Comparison of ENCODE assay signal across 23 mouse cellular contexts in the genomic region with DNA sequence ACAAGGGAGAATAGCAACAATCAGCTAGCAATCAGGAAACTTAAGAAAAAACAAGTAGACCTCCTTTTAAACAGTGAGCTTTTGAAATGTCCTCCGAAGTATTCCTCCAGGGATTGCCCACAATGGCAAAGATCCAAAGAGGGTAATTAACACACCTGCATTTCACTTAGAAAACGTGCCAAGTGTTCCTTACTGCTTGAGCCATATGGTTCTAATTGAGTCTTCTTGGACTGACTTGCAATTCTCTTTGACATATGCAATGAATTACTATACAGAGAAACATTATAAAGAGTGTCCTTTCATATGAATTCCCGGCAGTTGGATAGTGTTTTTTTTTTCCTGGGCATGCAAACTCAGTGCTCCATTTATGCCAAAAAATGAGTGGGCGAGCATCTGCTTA.
A peak's percentile ranks its signal among the peaks of the same experiment; 100 is the strongest.
DNase-seq lines count a peak whose midpoint lies in the region; ATAC-seq and TF ChIP-seq lines count a peak whose summit lies in the region.
"Had no signal": no experiment of that assay in that cellular context is flagged by ENCODE, and none has a peak within 500 bp of the region (broad histone marks: within the 10 kb centered on the region; RNA-seq: fewer than 3 reads in every experiment).

No protein-coding gene starts in this region.

- no peaks in the 10 kb centered on the region for H3K36me3 ChIP-seq in forebrain, embryonic 14.5 days (ENCODE audit: control insufficient read depth, insufficient read depth, low read length)
- H3K36me3 ChIP-seq in forebrain, embryonic 10.5 days (replicated peaks) = no peaks in the 10 kb centered on the region
- H3K36me3 ChIP-seq: hindbrain, embryonic 15.5 days; kidney, embryonic 15.5 days had no signal

- WGBS in forebrain, embryonic 14.5 days = 42% methylated on average over 4 of the region's 4 CpGs
- 71% methylated on average over 4 of the region's 4 CpGs for WGBS in forebrain, embryonic 10.5 days

- no peaks in the 10 kb centered on the region for H3K4me1 ChIP-seq in forebrain, embryonic 14.5 days (ENCODE audit: control insufficient read depth, insufficient read depth, low read length)
- peaks cover 8% of the 10 kb centered on the region; the same call in 1 of the 2 replicates for H3K4me1 ChIP-seq in forebrain, embryonic 10.5 days
- H3K4me1 ChIP-seq in embryonic fibroblast, embryonic 13.5 days (ENCODE audit: control insufficient read depth, insufficient read depth, low read length) = no peaks in the 10 kb centered on the region
- H3K4me1 ChIP-seq: hindbrain, embryonic 15.5 days; kidney, embryonic 15.5 days had no signal

- no peaks in the 10 kb centered on the region for H3K27me3 ChIP-seq in forebrain, embryonic 14.5 days (replicated peaks; ENCODE audit: control insufficient read depth, insufficient read depth, low read length)
- peaks cover 42% of the 10 kb centered on the region for H3K27me3 ChIP-seq in forebrain, embryonic 10.5 days (ENCODE audit: poor library complexity, severe bottlenecking)
- H3K27me3 ChIP-seq: hindbrain, embryonic 15.5 days; kidney, embryonic 15.5 days had no signal

- peak; percentile 42 for DNase-seq in forebrain, embryonic 14.5 days (ENCODE audit: low spot score)
- no peak for DNase-seq in forebrain, embryonic 10.5 days (ENCODE audit: extremely low spot score, low spot score)
- DNase-seq in 3T3-L1 (ENCODE audit: low read depth, low spot score) = peak; percentile 1
- DNase-seq in NIH3T3 (ENCODE audit: low read depth) = peak; percentile 2
- no peak for DNase-seq in right cerebral cortex, postnatal 4 days
- DNase-seq in layer of hippocampus, postnatal 10 days (ENCODE audit: low spot score in 2 of 2) = no peak
- no peak for DNase-seq in heart, adult 8-10 months (ENCODE audit: low spot score)
- DNase-seq: adrenal gland, postnatal 14 days; cerebellum, adult 11 months; forebrain, postnatal 0 days; heart, postnatal 10 days; liver, postnatal 0 days; lung, postnatal 10 days; right cerebral cortex, postnatal 14 days; thymus, postnatal 4 days had no signal

- H3K9me3 ChIP-seq in forebrain, embryonic 14.5 days (replicated peaks; ENCODE audit: control insufficient read depth, low read length) = no peaks in the 10 kb centered on the region
- no peaks in the 10 kb centered on the region for H3K9me3 ChIP-seq in forebrain, embryonic 10.5 days
- H3K9me3 ChIP-seq: hindbrain, embryonic 15.5 days; kidney, embryonic 15.5 days had no signal

- H3K4me2 ChIP-seq in forebrain, embryonic 14.5 days (ENCODE audit: low read length) = no peak overlapping the region
- H3K4me2 ChIP-seq: heart, embryonic 11.5 days; hindbrain, embryonic 15.5 days; kidney, embryonic 15.5 days had no signal

- peak; percentile 37; the same call in 1 of the 2 replicates for ATAC-seq in forebrain, embryonic 14.5 days
- ATAC-seq: forebrain, postnatal 0 days; intestine, postnatal 0 days; liver, postnatal 0 days; midbrain, embryonic 16.5 days; Patski had no signal

- TF ChIP-seq CTCF in embryonic fibroblast, embryonic 13.5 days (IDR thresholded peaks at IDR 0.05; ENCODE audit: borderline replicate concordance, insufficient read depth, low read length) = no peak

- H3K9ac ChIP-seq in forebrain, embryonic 14.5 days (ENCODE audit: low read length) = no peak overlapping the region
- H3K9ac ChIP-seq: forebrain, postnatal 0 days; hindbrain, embryonic 15.5 days; kidney, embryonic 15.5 days; liver, postnatal 0 days had no signal

- H3K4me3 ChIP-seq in forebrain, embryonic 14.5 days (ENCODE audit: low read depth, low read length) = no peak overlapping the region
- H3K4me3 ChIP-seq in forebrain, embryonic 10.5 days = no peak overlapping the region
- no peak overlapping the region for H3K4me3 ChIP-seq in embryonic fibroblast, embryonic 13.5 days (ENCODE audit: insufficient read depth, low read length)
- H3K4me3 ChIP-seq: hindbrain, embryonic 15.5 days; kidney, embryonic 15.5 days; left cerebral cortex, adult 2 months had no signal

- H3K27ac ChIP-seq in forebrain, embryonic 14.5 days (ENCODE audit: low read depth, low read length) = no peak overlapping the region
- H3K27ac ChIP-seq in forebrain, embryonic 10.5 days = no peak overlapping the region
- H3K27ac ChIP-seq in embryonic fibroblast, embryonic 13.5 days (ENCODE audit: insufficient read depth, low read length) = peak overlapping the region; percentile 40; the same call in 1 of the 2 replicates
- H3K27ac ChIP-seq: hindbrain, embryonic 15.5 days; kidney, embryonic 15.5 days; left cerebral cortex, adult 2 months had no signal

- no peak for TF ChIP-seq POLR2A in embryonic fibroblast, embryonic 13.5 days (IDR thresholded peaks at IDR 0.05; ENCODE audit: low read depth, low read length)

Comparison
In these comparisons a context has a peak if more than half of its experiments do, and no peak if none do; other contexts are left out.
1. DNase-seq: peak in forebrain, embryonic 14.5 days (single experiment), 3T3-L1 (single experiment) and NIH3T3 (single experiment); none in forebrain, embryonic 10.5 days (single experiment), right cerebral cortex, postnatal 4 days (single experiment), layer of hippocampus, postnatal 10 days (0 of 2) and heart, adult 8-10 months (single experiment).